ENCODE assay signal across 20 mouse cellular contexts in the genomic region with DNA sequence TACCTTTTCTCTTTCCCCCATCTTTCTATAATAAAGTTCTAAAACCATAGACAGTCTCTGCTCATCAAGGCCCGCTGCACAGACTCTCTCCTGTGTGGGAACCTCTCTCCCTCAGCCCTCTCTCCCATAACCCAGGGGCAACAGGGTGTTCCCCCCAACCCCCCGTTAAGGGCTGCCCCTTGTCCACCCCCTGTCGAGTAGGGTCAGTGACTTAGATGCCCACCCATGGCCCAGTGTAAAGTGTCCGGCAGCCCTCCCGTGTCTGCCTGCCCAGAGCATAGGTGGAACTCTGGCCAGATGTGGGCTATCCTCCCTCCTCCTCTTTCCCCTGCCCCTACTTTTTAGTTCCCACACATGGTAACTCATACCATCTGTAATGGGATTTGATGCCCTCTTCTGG. TPM values are rescaled to one million over a fixed set of nuclear protein-coding genes. Genes with fewer than 3 reads are reported as not detected.
DNase-seq lines count a peak whose midpoint lies in the region; ATAC-seq lines count a peak whose summit lies in the region.
"Had no signal": no experiment of that assay in that cellular context is flagged by ENCODE, and none has a peak within 500 bp of the region (broad histone marks: within the 10 kb centered on the region; RNA-seq: fewer than 3 reads in every experiment).

No protein-coding gene starts in this region.

- H3K4me1 ChIP-seq in heart, embryonic 10.5 days, result peaks cover 8% of the 10 kb centered on the region
- peaks cover 9% of the 10 kb centered on the region for H3K4me1 ChIP-seq in hindbrain, embryonic 10.5 days (replicated peaks)
- no peaks in the 10 kb centered on the region for H3K4me1 ChIP-seq in hindbrain, embryonic 12.5 days
- H3K4me1 ChIP-seq in kidney, embryonic 15.5 days, result peaks cover 5% of the 10 kb centered on the region
- H3K4me1 ChIP-seq in midbrain, embryonic 10.5 days, result peaks cover 8% of the 10 kb centered on the region
- H3K4me1 ChIP-seq in midbrain, embryonic 14.5 days (ENCODE audit: control insufficient read depth, insufficient read depth, low read length), result no peaks in the 10 kb centered on the region
- H3K4me1 ChIP-seq: embryonic facial prominence, embryonic 15.5 days; forebrain, embryonic 10.5 days; hindbrain, embryonic 15.5 days had no signal

- WGBS in heart, embryonic 10.5 days, result 72% methylated on average over 5 of the region's 5 CpGs
- WGBS in hindbrain, embryonic 10.5 days, result 62% methylated on average over 5 of the region's 5 CpGs
- 50% methylated on average over 5 of the region's 5 CpGs for WGBS in hindbrain, embryonic 12.5 days
- 31% methylated on average over 5 of the region's 5 CpGs for WGBS in kidney, embryonic 15.5 days
- WGBS in midbrain, embryonic 10.5 days, result 84% methylated on average over 5 of the region's 5 CpGs
- 81% methylated on average over 5 of the region's 5 CpGs for WGBS in midbrain, embryonic 14.5 days

- H3K36me3 ChIP-seq in heart, embryonic 10.5 days, result peaks cover 44% of the 10 kb centered on the region
- H3K36me3 ChIP-seq in hindbrain, embryonic 10.5 days, result peaks cover 68% of the 10 kb centered on the region
- peaks cover 24% of the 10 kb centered on the region for H3K36me3 ChIP-seq in hindbrain, embryonic 12.5 days
- H3K36me3 ChIP-seq in kidney, embryonic 15.5 days, result peaks cover 71% of the 10 kb centered on the region
- H3K36me3 ChIP-seq in midbrain, embryonic 10.5 days, result peaks cover 74% of the 10 kb centered on the region
- H3K36me3 ChIP-seq in midbrain, embryonic 14.5 days (ENCODE audit: control insufficient read depth, insufficient read depth, low read length), result peaks cover 35% of the 10 kb centered on the region

- H3K27me3 ChIP-seq in heart, embryonic 10.5 days (ENCODE audit: insufficient read depth, poor library complexity, severe bottlenecking), result no peaks in the 10 kb centered on the region
- no peaks in the 10 kb centered on the region for H3K27me3 ChIP-seq in hindbrain, embryonic 10.5 days (ENCODE audit: insufficient read depth, poor library complexity, severe bottlenecking)
- no peaks in the 10 kb centered on the region for H3K27me3 ChIP-seq in hindbrain, embryonic 12.5 days
- H3K27me3 ChIP-seq in kidney, embryonic 15.5 days, result no peaks in the 10 kb centered on the region
- H3K27me3 ChIP-seq in midbrain, embryonic 10.5 days (ENCODE audit: low read depth, poor library complexity, severe bottlenecking), result no peaks in the 10 kb centered on the region
- H3K27me3 ChIP-seq in midbrain, embryonic 14.5 days (ENCODE audit: control insufficient read depth, insufficient read depth, low read length), result no peaks in the 10 kb centered on the region
- H3K27me3 ChIP-seq: embryonic facial prominence, embryonic 15.5 days; hindbrain, embryonic 15.5 days had no signal

- no peak overlapping the region for H3K9ac ChIP-seq in hindbrain, embryonic 12.5 days
- H3K9ac ChIP-seq in kidney, embryonic 15.5 days, result no peak overlapping the region
- H3K9ac ChIP-seq in midbrain, embryonic 14.5 days (replicated peaks; ENCODE audit: low read length), result no peak overlapping the region
- H3K9ac ChIP-seq: embryonic facial prominence, embryonic 15.5 days; hindbrain, embryonic 15.5 days had no signal

- no peak for DNase-seq in heart, embryonic 10.5 days (ENCODE audit: low spot score)
- DNase-seq in heart, postnatal 10 days, result no peak
- DNase-seq in hindbrain, embryonic 10.5 days (ENCODE audit: low spot score), result no peak
- DNase-seq in kidney, adult 8-10 months, result no peak
- DNase-seq in midbrain, embryonic 10.5 days (ENCODE audit: low spot score), result no peak
- DNase-seq in midbrain, embryonic 14.5 days, result no peak
- DNase-seq: cerebellum, adult 11 months; cerebellum, adult 8-10 months; cerebellum, postnatal 14 days; gastrocnemius, adult 2 months; gastrocnemius, postnatal 25 days; heart, postnatal 4 days had no signal

- intact Hi-C loops in heart, postnatal 10 days (cut with DNase I), result no loop called here

- no peak overlapping the region for H3K4me3 ChIP-seq in heart, embryonic 10.5 days
- no peak overlapping the region for H3K4me3 ChIP-seq in hindbrain, embryonic 10.5 days
- no peak overlapping the region for H3K4me3 ChIP-seq in hindbrain, embryonic 12.5 days
- no peak overlapping the region for H3K4me3 ChIP-seq in kidney, embryonic 15.5 days (replicated peaks)
- no peak overlapping the region for H3K4me3 ChIP-seq in midbrain, embryonic 10.5 days
- no peak overlapping the region for H3K4me3 ChIP-seq in midbrain, embryonic 14.5 days (replicated peaks; ENCODE audit: low read depth, low read length)
- H3K4me3 ChIP-seq: embryonic facial prominence, embryonic 15.5 days; erythroblast, embryonic 14.5 days; forebrain, embryonic 10.5 days; gastrocnemius, adult 2 months; hindbrain, embryonic 15.5 days had no signal

- H3K9me3 ChIP-seq in heart, embryonic 10.5 days, result no peaks in the 10 kb centered on the region
- no peaks in the 10 kb centered on the region for H3K9me3 ChIP-seq in hindbrain, embryonic 10.5 days
- H3K9me3 ChIP-seq in hindbrain, embryonic 12.5 days (replicated peaks), result no peaks in the 10 kb centered on the region
- H3K9me3 ChIP-seq in kidney, embryonic 15.5 days (replicated peaks), result no peaks in the 10 kb centered on the region
- H3K9me3 ChIP-seq in midbrain, embryonic 10.5 days (replicated peaks), result no peaks in the 10 kb centered on the region
- H3K9me3 ChIP-seq in midbrain, embryonic 14.5 days (ENCODE audit: control insufficient read depth, low read length), result no peaks in the 10 kb centered on the region
- H3K9me3 ChIP-seq: embryonic facial prominence, embryonic 15.5 days; forebrain, embryonic 10.5 days; hindbrain, embryonic 15.5 days had no signal

- peak overlapping the region; percentile 83 for H3K27ac ChIP-seq in heart, embryonic 10.5 days
- peak overlapping the region; percentile 81 for H3K27ac ChIP-seq in hindbrain, embryonic 10.5 days
- H3K27ac ChIP-seq in hindbrain, embryonic 12.5 days, result no peak overlapping the region
- peak overlapping the region; percentile 84 for H3K27ac ChIP-seq in kidney, embryonic 15.5 days
- peak overlapping the region; percentile 72 for H3K27ac ChIP-seq in midbrain, embryonic 10.5 days (replicated peaks)
- no peak overlapping the region for H3K27ac ChIP-seq in midbrain, embryonic 14.5 days (replicated peaks; ENCODE audit: low read depth, low read length)
- H3K27ac ChIP-seq: embryonic facial prominence, embryonic 15.5 days; forebrain, embryonic 10.5 days; gastrocnemius, adult 2 months; hindbrain, embryonic 15.5 days had no signal

- ATAC-seq in hindbrain, embryonic 12.5 days (ENCODE audit: low FRiP score), result no peak
- peak; percentile 73 for ATAC-seq in kidney, embryonic 15.5 days (replicated peaks; ENCODE audit: low FRiP score)
- no peak for ATAC-seq in midbrain, embryonic 14.5 days (ENCODE audit: low FRiP score, low TSS enrichment)
- ATAC-seq: forebrain, embryonic 14.5 days; inflammation-experienced regulatory T-cells, adult 6 months had no signal

- no peak overlapping the region for H3K4me2 ChIP-seq in hindbrain, embryonic 12.5 days (replicated peaks)
- H3K4me2 ChIP-seq in kidney, embryonic 15.5 days, result 0 out of 2 replicates have a peak overlapping the region, but pooled peaks have one; percentile 16
- no peak overlapping the region for H3K4me2 ChIP-seq in midbrain, embryonic 14.5 days (ENCODE audit: low read length)
- H3K4me2 ChIP-seq: embryonic facial prominence, embryonic 15.5 days; hindbrain, embryonic 15.5 days had no signal

RNA-seq across cellular contexts. Expression of a gene that starts 19.2 kb away (rescaled TPM):
- polyA plus RNA-seq in heart, embryonic 10.5 days (2016; fragmentation: Nextera tagmentation; extraction: Ambion mirVana), result 3.2 and 3.8 TPM in 2 replicates
- 10 to 100 TPM; 12.1 to 14.6 TPM for total RNA-seq in heart, postnatal 10 days (2021)
- polyA plus RNA-seq in hindbrain, embryonic 10.5 days (2016; fragmentation: Nextera tagmentation; extraction: Ambion mirVana), result 5.4 and 7.4 TPM in 2 replicates
- polyA plus RNA-seq in hindbrain, embryonic 12.5 days (2016; fragmentation: Nextera tagmentation; extraction: Ambion mirVana), result 8.3 and 8.4 TPM in 2 replicates
- 5.0 and 5.7 TPM in 2 replicates for polyA plus RNA-seq in kidney, embryonic 15.5 days (2015; fragmentation: Nextera tagmentation; extraction: Ambion mirVana)
- polyA plus RNA-seq in midbrain, embryonic 10.5 days (2016; fragmentation: Nextera tagmentation; extraction: Ambion mirVana), result 4.2 and 5.5 TPM in 2 replicates
- 9.8 and 10.3 TPM in 2 replicates for polyA plus RNA-seq in midbrain, embryonic 14.5 days (2014; fragmentation: Nextera tagmentation; extraction: Ambion mirVana)

RNA-seq across cellular contexts. Expression of a gene that starts 40.9 kb away (rescaled TPM):
- polyA plus RNA-seq in heart, embryonic 10.5 days (2016; fragmentation: Nextera tagmentation; extraction: Ambion mirVana), result 43.2 and 52.9 TPM in 2 replicates
- 10 to 100 TPM in 1 of 2 experiments, 1 to 10 TPM in 1; 9.9 to 14.7 TPM for total RNA-seq in heart, postnatal 10 days (2021)
- 47.5 and 70.2 TPM in 2 replicates for polyA plus RNA-seq in hindbrain, embryonic 10.5 days (2016; fragmentation: Nextera tagmentation; extraction: Ambion mirVana)
- polyA plus RNA-seq in hindbrain, embryonic 12.5 days (2016; fragmentation: Nextera tagmentation; extraction: Ambion mirVana), result 57.5 and 58.5 TPM in 2 replicates
- polyA plus RNA-seq in kidney, embryonic 15.5 days (2015; fragmentation: Nextera tagmentation; extraction: Ambion mirVana), result 54.8 and 55.4 TPM in 2 replicates
- polyA plus RNA-seq in midbrain, embryonic 10.5 days (2016; fragmentation: Nextera tagmentation; extraction: Ambion mirVana), result 63.3 and 71.6 TPM in 2 replicates
- 34.4 and 41.1 TPM in 2 replicates for polyA plus RNA-seq in midbrain, embryonic 14.5 days (2014; fragmentation: Nextera tagmentation; extraction: Ambion mirVana)

Comparison
In these comparisons a context has a peak if more than half of its experiments do, and no peak if none do; other contexts are left out.
1. H3K27ac ChIP-seq: peak in heart, embryonic 10.5 days (single experiment), hindbrain, embryonic 10.5 days (single experiment), kidney, embryonic 15.5 days (single experiment) and midbrain, embryonic 10.5 days (single experiment); none in hindbrain, embryonic 12.5 days (single experiment) and midbrain, embryonic 14.5 days (single experiment).